Mouse (Mus musculus) inflammation-experienced regulatory T-cells (primary cell): Measurements from ENCODE around the gene Tmc5. TPM values are rescaled to one million over a fixed set of nuclear protein-coding genes. Genes with fewer than 3 reads are reported as not detected.

Experiments
- polyA plus RNA-seq, 2 experiments: library from polyadenylated mRNA; unstranded; fragments of 100-300 nt; shearing (Covaris generic); gene quantifications; one replicate each; pipeline ENCODE4 v1.2.1; 2017

Gene Tmc5
- polyA plus RNA-seq: under 1 TPM; 0.31 to 0.64 TPM

DNA sequence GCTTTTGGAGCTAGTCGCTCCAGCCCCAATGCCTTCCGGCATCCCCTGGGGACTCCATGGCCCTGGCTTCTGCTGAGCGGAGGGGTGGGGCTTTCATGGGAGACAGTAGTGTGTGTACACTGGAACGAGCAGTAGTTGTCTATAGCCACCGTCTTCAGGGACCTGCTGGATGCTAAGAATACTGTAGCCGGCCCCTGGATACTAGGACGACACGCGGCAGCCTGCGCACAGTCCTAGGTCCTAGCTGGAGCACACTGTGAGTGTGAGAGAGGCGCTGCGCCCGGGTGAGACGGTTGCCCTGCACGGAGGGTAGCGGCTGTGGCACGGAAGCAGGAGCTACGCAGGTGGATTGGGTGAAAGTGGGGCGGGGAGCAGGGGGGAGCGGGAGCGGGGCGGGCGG, at the start of gene Tmc5:
Gene Tmc5, plus strand, starts transcription at position 97 of the 400 bp plus-strand sequence.

DNA sequence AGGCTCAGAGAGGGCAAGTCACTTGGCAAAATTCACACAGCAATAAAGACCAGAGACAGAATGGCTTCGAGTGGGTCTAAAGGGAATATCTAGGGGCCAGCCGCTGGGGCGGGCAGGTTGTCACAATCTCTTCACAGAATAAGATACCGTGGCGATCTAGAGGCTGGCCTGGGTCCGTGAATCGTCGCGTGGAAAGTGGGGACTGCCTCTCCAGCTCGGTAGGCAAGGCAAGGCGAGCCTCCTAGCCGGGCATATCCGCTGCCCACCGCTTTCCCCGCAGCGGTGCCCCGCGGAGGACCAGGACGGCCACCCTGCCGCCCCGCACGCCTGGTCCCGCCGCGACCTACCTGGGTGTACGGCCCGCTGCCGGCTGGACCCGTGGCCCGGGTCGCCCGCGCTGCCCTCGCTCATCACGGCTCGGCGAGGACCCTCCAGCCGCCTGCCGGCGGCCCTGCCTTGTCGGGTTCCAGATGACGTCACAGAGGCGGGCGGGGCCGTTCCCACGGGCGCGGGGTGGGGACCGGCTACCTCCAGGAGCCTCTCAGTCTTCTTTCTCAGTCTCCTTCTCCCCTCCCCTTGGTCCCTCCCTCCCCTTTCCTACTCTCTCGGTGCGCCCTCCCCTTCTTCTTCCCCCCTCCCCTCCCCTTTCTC, 12.7 kb upstream of the Tmc5 start, which contains the start of gene Tmc7:
Gene Tmc7, minus strand, starts transcription at position 480 of the 651 bp plus-strand sequence.

DNA sequence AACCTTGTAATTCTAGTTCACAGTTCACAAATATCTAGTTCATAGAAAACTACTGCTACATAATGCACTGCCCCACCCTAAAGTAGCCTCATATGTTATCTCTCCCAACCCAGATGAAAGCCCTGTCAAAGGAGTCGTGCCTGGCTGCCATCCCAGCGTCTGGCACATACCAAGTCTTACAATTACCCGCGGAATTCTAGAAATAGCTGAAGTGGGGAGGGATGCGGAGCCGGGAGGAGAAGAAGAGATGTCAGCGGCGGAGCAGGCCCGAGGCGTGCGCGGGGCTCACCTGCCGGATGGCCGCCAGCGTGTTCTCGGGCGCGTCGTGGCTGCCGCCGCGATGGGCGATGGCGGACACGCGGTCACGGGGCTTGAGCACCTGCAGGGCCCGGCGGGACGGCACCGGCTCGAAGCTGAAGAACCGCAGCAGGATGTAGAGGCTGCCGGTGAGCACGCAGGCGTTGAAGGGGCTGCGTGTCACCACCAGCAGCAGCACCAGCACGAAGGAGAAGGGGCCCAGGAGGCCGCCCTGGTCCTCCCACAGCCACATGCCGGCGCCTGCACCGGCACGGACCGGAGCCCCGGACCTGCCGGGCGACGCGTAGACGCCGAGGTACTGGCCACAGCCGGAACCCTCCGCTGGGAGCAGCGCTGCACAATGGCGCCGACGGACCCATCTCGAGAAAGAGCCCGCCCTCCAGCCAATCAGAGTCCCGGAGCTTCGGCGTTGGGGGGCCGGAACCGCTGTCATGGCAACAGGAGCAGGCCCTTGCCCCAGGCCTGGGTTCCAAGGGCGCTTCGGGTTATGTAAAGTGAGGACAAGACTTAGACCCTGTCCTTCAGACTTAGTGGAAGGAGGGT, 108.2 kb downstream of the Tmc5 start, which contains the start of gene Gde1:
Gene Gde1, minus strand, starts transcription at position 678 of the 861 bp plus-strand sequence.

DNA sequence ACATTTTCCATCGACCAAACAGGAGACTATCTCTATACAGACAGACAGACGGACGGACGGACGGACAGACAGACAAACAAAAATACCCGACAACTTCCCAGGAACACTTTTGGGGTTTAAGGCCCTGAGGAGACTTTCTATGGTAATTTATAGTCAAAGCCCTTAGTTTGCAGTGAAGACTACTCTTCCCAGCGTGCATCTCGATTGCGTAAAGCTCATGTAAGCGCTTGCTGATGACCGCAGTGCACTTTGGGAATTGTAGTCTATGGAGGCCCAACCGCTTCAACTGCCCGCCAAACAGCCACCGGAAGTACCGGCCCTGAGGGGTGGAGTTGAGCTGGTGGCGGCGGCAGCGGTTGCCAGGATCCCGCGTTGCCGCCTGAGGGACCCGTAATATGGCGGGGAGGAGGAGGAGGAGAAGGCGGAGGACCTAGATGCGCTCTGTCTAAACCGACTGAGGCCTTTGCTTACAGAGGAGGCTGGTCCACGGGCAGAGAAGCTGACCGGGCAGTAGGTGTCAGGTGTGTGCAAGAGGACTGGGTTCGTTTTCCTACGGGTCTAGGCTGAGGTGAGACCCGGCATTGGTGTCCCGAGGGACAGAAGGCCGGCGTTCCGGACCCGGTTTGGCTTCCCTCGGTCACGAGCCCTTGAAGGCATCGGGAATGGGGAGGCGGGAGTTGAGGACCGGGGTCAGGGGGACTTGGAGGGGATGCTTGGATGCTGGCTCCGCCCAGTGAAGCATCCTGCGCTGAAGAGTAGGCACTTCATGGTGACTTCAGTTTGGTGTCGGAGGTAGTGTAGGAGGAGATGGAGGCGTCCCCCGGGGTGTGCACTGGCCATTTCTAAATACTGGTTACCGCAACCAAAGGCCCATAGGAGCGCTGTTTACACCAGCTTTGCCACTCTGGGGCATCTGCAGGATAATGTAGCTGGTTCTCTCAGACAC, 115.4 kb downstream of the Tmc5 start, which contains the start of gene Ccp110:
Gene Ccp110, plus strand, starts transcription at position 325 of the 946 bp plus-strand sequence.

Other genes starting within 250 kb of the Tmc5 start
- 1 to 10 TPM in 1 of 2 experiments, under 1 TPM in 1; 0.84 to 1.5 TPM for gene Syt17, start 149.1 kb upstream of the Tmc5 start, polyA plus RNA-seq
- gene Itpripl2, start 105.3 kb upstream of the Tmc5 start, polyA plus RNA-seq: 1 to 10 TPM in 1 of 2 experiments, under 1 TPM in 1; 0.31 to 1.1 TPM
- 10 to 100 TPM in 1 of 2 experiments, 1 to 10 TPM in 1; 9.6 to 13.9 TPM for gene Coq7, start 63.9 kb upstream of the Tmc5 start, polyA plus RNA-seq
- under 1 TPM; 0.04 to 0.62 TPM for gene Tmc7, start 12.6 kb upstream of the Tmc5 start, polyA plus RNA-seq
- 10 to 100 TPM; 46.8 to 58.0 TPM for gene Gde1, start 108.5 kb downstream of the Tmc5 start, polyA plus RNA-seq
- gene Ccp110, start 115.3 kb downstream of the Tmc5 start, polyA plus RNA-seq: 1 to 10 TPM; 5.1 to 9.0 TPM
- 10 to 100 TPM; 91.2 to 97.6 TPM for gene Vps35l, start 142.9 kb downstream of the Tmc5 start, polyA plus RNA-seq